ENCODE assay signal across 23 mouse cellular contexts in the genomic region with DNA sequence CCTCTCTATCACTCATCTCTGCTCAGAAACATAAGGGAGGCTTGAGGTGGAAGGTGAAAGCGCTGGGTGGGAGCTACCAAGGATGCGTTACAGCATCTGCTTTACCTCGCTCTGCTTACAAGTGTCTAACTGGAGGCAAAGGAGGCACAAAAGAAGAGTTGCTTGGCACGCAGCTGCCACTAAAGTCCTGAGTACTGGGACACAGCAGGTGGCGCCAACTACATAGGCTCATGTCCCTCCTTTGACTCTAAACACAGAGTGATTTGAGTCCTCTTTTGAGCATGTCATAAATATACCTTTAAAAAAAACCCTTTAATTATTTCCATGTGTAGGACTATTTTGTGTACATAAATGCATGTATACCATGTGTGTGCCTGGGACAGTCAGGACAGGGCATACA. TPM values are rescaled to one million over a fixed set of nuclear protein-coding genes. Genes with fewer than 3 reads are reported as not detected.
DNase-seq lines count a peak whose midpoint lies in the region; TF ChIP-seq lines count a peak whose summit lies in the region.
"Had no signal": no experiment of that assay in that cellular context is flagged by ENCODE, and none has a peak within 500 bp of the region (broad histone marks: within the 10 kb centered on the region; RNA-seq: fewer than 3 reads in every experiment).

No protein-coding gene starts in this region.

- TF ChIP-seq POLR2A in CH12.LX (IDR thresholded peaks at IDR 0.05; ENCODE audit: low read depth, low read length): no peak

- TF ChIP-seq EP300 in CH12.LX (IDR thresholded peaks at IDR 0.05; ENCODE audit: low read length): no peak

- no peaks in the 10 kb centered on the region for H3K36me3 ChIP-seq in CH12.LX (replicated peaks in 1 of 2; ENCODE audit: control insufficient read depth in 1 of 2, insufficient read depth in 1 of 2, low read length in 1 of 2)
- H3K36me3 ChIP-seq: G1E; heart, embryonic 12.5 days; liver, embryonic 12.5 days; midbrain, embryonic 15.5 days had no signal

- H3K27ac ChIP-seq in layer of hippocampus, adult 2 months: no peak overlapping the region
- no peak overlapping the region for H3K27ac ChIP-seq in CH12.LX (ENCODE audit: insufficient read depth, low read depth)
- H3K27ac ChIP-seq: liver, embryonic 12.5 days; midbrain, embryonic 15.5 days had no signal

- dilution Hi-C loops in CH12.LX (cut with MboI; ENCODE audit: extremely low pct_ligation_motif_present, extremely low pct_unique_long_range_greater_than_20kb, low sequenced_read_pairs): no loop called here

- peak; percentile 56 for TF ChIP-seq CTCF in layer of hippocampus, adult 2 months (conservative IDR thresholded peaks at IDR 0.05)
- peak in 1 of 2 experiments; percentile 52; a peak in 2 of 4 replicates for TF ChIP-seq CTCF in CH12.LX (conservative IDR thresholded peaks at IDR 0.05 in 1 of 2, IDR thresholded peaks at IDR 0.05 in 1 of 2; ENCODE audit: low read depth in 2 of 2, low read length in 2 of 2)

- in situ Hi-C loops in CH12.LX (cut with MboI; ENCODE audit: low pct_ligation_motif_present, low pct_unique_long_range_greater_than_20kb, low sequenced_read_pairs): no loop called here

- no peak overlapping the region for H3K9ac ChIP-seq in CH12.LX (ENCODE audit: insufficient read depth, low read depth)
- H3K9ac ChIP-seq: heart, embryonic 12.5 days; liver, embryonic 12.5 days; midbrain, embryonic 15.5 days had no signal

- H3K27me3 ChIP-seq in CH12.LX (replicated peaks): peaks cover 46% of the 10 kb centered on the region
- H3K27me3 ChIP-seq: liver, embryonic 12.5 days; midbrain, embryonic 15.5 days had no signal

- no peak overlapping the region for H3K4me2 ChIP-seq in CH12.LX (ENCODE audit: insufficient read depth, low read depth, poor library complexity, severe bottlenecking)
- H3K4me2 ChIP-seq: heart, embryonic 12.5 days; liver, embryonic 12.5 days; midbrain, embryonic 15.5 days had no signal

- H3K4me3 ChIP-seq in layer of hippocampus, adult 2 months: no peak overlapping the region
- H3K4me3 ChIP-seq in CH12.LX (replicated peaks in 1 of 3; ENCODE audit: low read depth in 2 of 3, low read length in 2 of 3, poor library complexity in 1 of 3): no peak overlapping the region
- H3K4me3 ChIP-seq: heart, embryonic 12.5 days; liver, embryonic 12.5 days; midbrain, embryonic 15.5 days had no signal

- H3K79me2 ChIP-seq in CH12.LX (replicated peaks; ENCODE audit: control insufficient read depth, extremely low read depth, insufficient read depth, poor library complexity, severe bottlenecking): no peaks in the 10 kb centered on the region

- H3K9me3 ChIP-seq in CH12.LX (replicated peaks; ENCODE audit: low read length): peaks cover 7% of the 10 kb centered on the region
- H3K9me3 ChIP-seq: G1E; heart, embryonic 12.5 days; liver, embryonic 12.5 days; midbrain, embryonic 15.5 days had no signal

- peak; percentile 46 for TF ChIP-seq RAD21 in CH12.LX (IDR thresholded peaks at IDR 0.05; ENCODE audit: low read depth, low read length)

- peaks cover 0 to 8% of the 10 kb centered on the region in 2 experiments; a peak in 2 of 4 replicates for H3K4me1 ChIP-seq in CH12.LX (ENCODE audit: control insufficient read depth in 1 of 2, insufficient read depth in 2 of 2)
- H3K4me1 ChIP-seq: heart, embryonic 12.5 days; liver, embryonic 12.5 days; midbrain, embryonic 15.5 days had no signal

- peak; percentile 24 to 32 for DNase-seq in adrenal gland, postnatal 36 days
- no peak for DNase-seq in adrenal gland, adult 8-10 months
- no peak for DNase-seq in layer of hippocampus, adult 2 months (ENCODE audit: low spot score in 2 of 2)
- no peak for DNase-seq in layer of hippocampus, adult 18-20 months (ENCODE audit: low spot score in 2 of 2)
- no peak for DNase-seq in CH12.LX (ENCODE audit: extremely low read depth)
- DNase-seq in lung, postnatal 14 days: peak; percentile 42
- no peak for DNase-seq in urinary bladder, adult 18-20 months (ENCODE audit: low spot score in 2 of 2)
- no peak for DNase-seq in left cerebral cortex, adult 11 months (ENCODE audit: low spot score)
- DNase-seq: cerebellum, postnatal 14 days; gastrocnemius, postnatal 36 days; right cerebral cortex, postnatal 14 days had no signal

TF ChIP-seq in CH12.LX, 34 proteins besides CTCF, POLR2A, EP300 and RAD21:
- TF ChIP-seq MXI1 (IDR thresholded peaks at IDR 0.05; ENCODE audit: low read depth, low read length): no peak
- no peak for TF ChIP-seq KAT2A (IDR thresholded peaks at IDR 0.05; ENCODE audit: insufficient replicate concordance, low read length)
- no peak for TF ChIP-seq USF2 (conservative IDR thresholded peaks at IDR 0.05; ENCODE audit: low read depth, low read length)
- no peak for TF ChIP-seq USF1 (IDR thresholded peaks at IDR 0.05; ENCODE audit: low read depth, low read length)
- no peak for TF ChIP-seq MAX (IDR thresholded peaks at IDR 0.05; ENCODE audit: low read length)
- no peak for TF ChIP-seq ZKSCAN1 (IDR thresholded peaks at IDR 0.05; ENCODE audit: borderline replicate concordance, low read depth, low read length)
- no peak for TF ChIP-seq POLR2AphosphoS2 (IDR thresholded peaks at IDR 0.05; ENCODE audit: low read depth, low read length)
- no peak for TF ChIP-seq JUN (IDR thresholded peaks at IDR 0.05; ENCODE audit: insufficient read depth, low read depth, low read length)
- no peak for TF ChIP-seq JUND (conservative IDR thresholded peaks at IDR 0.05; ENCODE audit: low read depth, low read length)
- no peak for TF ChIP-seq MYC (IDR thresholded peaks at IDR 0.05; ENCODE audit: low read depth, low read length)
- TF ChIP-seq MEF2A (IDR thresholded peaks at IDR 0.05; ENCODE audit: borderline replicate concordance, low read depth, low read length): no peak
- no peak for TF ChIP-seq E2F4 (IDR thresholded peaks at IDR 0.05; ENCODE audit: insufficient replicate concordance, low read depth, low read length)
- no peak for TF ChIP-seq GABPA (IDR thresholded peaks at IDR 0.05; ENCODE audit: insufficient replicate concordance, low read depth, low read length)
- no peak for TF ChIP-seq RCOR1 (conservative IDR thresholded peaks at IDR 0.05; ENCODE audit: low read depth, low read length)
- TF ChIP-seq ELF1 (IDR thresholded peaks at IDR 0.05; ENCODE audit: low read depth, low read length): no peak
- no peak for TF ChIP-seq ETS1 (conservative IDR thresholded peaks at IDR 0.05; ENCODE audit: low read depth, low read length)
- TF ChIP-seq HCFC1 (IDR thresholded peaks at IDR 0.05; ENCODE audit: low read depth, low read length): no peak
- no peak for TF ChIP-seq PAX5 (IDR thresholded peaks at IDR 0.05; ENCODE audit: low read length)

RNA-seq across cellular contexts. Expression of a gene that starts 11.7 kb away (rescaled TPM):
- total RNA-seq in adrenal gland, postnatal 36 days (2021): not detected
- total RNA-seq in adrenal gland, adult 8-10 months (2022): not detected
- not detected for total RNA-seq in layer of hippocampus, adult 2 months (2021)
- not detected for total RNA-seq in layer of hippocampus, adult 18-20 months (2021)
- total RNA-seq in CH12.LX (2012; rRNA removed) (not detected in 2 replicates), CH12.LX (2014; rRNA removed) (not detected in 2 replicates)
- polyA plus RNA-seq in CH12.LX (2012; ENCODE audit: insufficient read length, low read depth): not detected in 2 replicates
- total RNA-seq: G1E; gastrocnemius, postnatal 36 days; hematopoietic stem cell, adult 5-6 weeks; layer of hippocampus, postnatal 14 days; megakaryocyte progenitor cell, adult 5-6 weeks had no signal
- polyA plus RNA-seq: G1E; intestine, embryonic 14.5 days; liver, embryonic 12.5 days; midbrain, embryonic 15.5 days had no signal

RNA-seq across cellular contexts. Expression of a gene that starts 28.3 kb away (rescaled TPM):
- under 1 TPM; 0.40 to 0.43 TPM for total RNA-seq in adrenal gland, postnatal 36 days (2021)
- under 1 TPM in 1 of 4 experiments, not detected in 3; 0.70 TPM for total RNA-seq in adrenal gland, adult 8-10 months (2022)
- total RNA-seq in layer of hippocampus, adult 2 months (2021): not detected
- not detected for total RNA-seq in layer of hippocampus, adult 18-20 months (2021)
- total RNA-seq in CH12.LX (2012; rRNA removed): not detected in 2 replicates
- not detected in 2 replicates for total RNA-seq in CH12.LX (2014; rRNA removed)
- polyA plus RNA-seq in CH12.LX (2012; ENCODE audit: insufficient read length, low read depth): not detected in 2 replicates
- total RNA-seq: G1E; gastrocnemius, postnatal 36 days; hematopoietic stem cell, adult 5-6 weeks; layer of hippocampus, postnatal 14 days; left cerebral cortex, postnatal 25 days; megakaryocyte progenitor cell, adult 5-6 weeks had no signal
- polyA plus RNA-seq: embryonic facial prominence, embryonic 11.5 days; G1E; liver, embryonic 12.5 days had no signal

RNA-seq across cellular contexts. Expression of a gene that starts 29.3 kb away (rescaled TPM):
- total RNA-seq in adrenal gland, postnatal 36 days (2021): under 1 TPM; 0.23 to 0.33 TPM
- under 1 TPM in 3 of 4 experiments, not detected in 1; 0.19 to 0.41 (median 0.31) TPM for total RNA-seq in adrenal gland, adult 8-10 months (2022)
- under 1 TPM in 1 of 2 experiments, not detected in 1; 0.32 TPM for total RNA-seq in layer of hippocampus, adult 2 months (2021)
- total RNA-seq in layer of hippocampus, adult 18-20 months (2021): not detected
- total RNA-seq in CH12.LX (2012; rRNA removed) (0.08 TPM in 1 of 2 replicates, not detected in the other), CH12.LX (2014; rRNA removed) (0.30 and 0.57 TPM in 2 replicates)
- 0.63 and 0.69 TPM in 2 replicates for polyA plus RNA-seq in CH12.LX (2012; ENCODE audit: insufficient read length, low read depth)
- total RNA-seq: G1E; gastrocnemius, postnatal 36 days; hematopoietic stem cell, adult 5-6 weeks had no signal
- polyA plus RNA-seq: embryonic facial prominence, embryonic 11.5 days; G1E; heart, embryonic 12.5 days; liver, embryonic 12.5 days; midbrain, embryonic 15.5 days; neural tube, embryonic 11.5 days had no signal

RNA-seq across cellular contexts. Expression of a gene that starts 54.5 kb away (rescaled TPM):
- total RNA-seq in adrenal gland, postnatal 36 days (2021): not detected
- not detected for total RNA-seq in adrenal gland, adult 8-10 months (2022)
- total RNA-seq in layer of hippocampus, adult 2 months (2021): not detected
- not detected for total RNA-seq in layer of hippocampus, adult 18-20 months (2021)
- not detected in 2 replicates for total RNA-seq in CH12.LX (2012; rRNA removed)
- not detected in 2 replicates for total RNA-seq in CH12.LX (2014; rRNA removed)
- not detected in 2 replicates for polyA plus RNA-seq in CH12.LX (2012; ENCODE audit: insufficient read length, low read depth)
- total RNA-seq: G1E; gastrocnemius, postnatal 36 days; hematopoietic stem cell, adult 5-6 weeks; layer of hippocampus, postnatal 14 days; left cerebral cortex, postnatal 25 days; megakaryocyte progenitor cell, adult 5-6 weeks had no signal
- polyA plus RNA-seq: C2C12; embryonic facial prominence, embryonic 11.5 days; G1E; heart, embryonic 12.5 days; intestine, embryonic 14.5 days; liver, embryonic 12.5 days; midbrain, embryonic 15.5 days; neural tube, embryonic 11.5 days had no signal

Comparison
In these comparisons a context has a peak if more than half of its experiments do, and no peak if none do; other contexts are left out.
1. DNase-seq: peak in adrenal gland, postnatal 36 days (2 of 2) and lung, postnatal 14 days (single experiment); none in adrenal gland, adult 8-10 months (single experiment), layer of hippocampus, adult 2 months (0 of 2), layer of hippocampus, adult 18-20 months (0 of 2), CH12.LX (single experiment), urinary bladder, adult 18-20 months (0 of 2) and left cerebral cortex, adult 11 months (single experiment).